Mouse (Mus musculus): Measurements from ENCODE around the gene Frmd5.

DNA sequence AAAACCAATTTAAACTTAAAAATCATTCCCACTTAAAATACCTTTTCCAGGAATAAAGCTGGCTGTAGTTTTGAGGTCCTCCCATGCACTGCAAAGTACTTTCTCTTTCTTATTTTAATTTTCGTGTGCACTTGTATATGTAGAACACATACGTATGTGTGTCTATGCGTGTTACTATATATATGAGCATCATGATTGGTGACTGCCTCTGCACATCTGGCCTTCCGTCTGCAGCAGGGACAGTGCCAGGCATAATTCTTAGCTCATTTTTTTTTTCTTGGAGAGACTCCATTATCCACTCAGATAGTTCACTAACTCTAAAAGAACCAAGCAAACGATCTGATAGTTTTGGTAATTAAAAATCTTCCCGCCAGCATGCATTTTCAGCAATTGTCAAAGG is 56.8 kb downstream of the Frmd5 start:
- TF ChIP-seq POLR2A (IDR thresholded peaks at IDR 0.05; ENCODE audit: low read depth, low read length) = no peak
- TF ChIP-seq CTCF (IDR thresholded peaks at IDR 0.05; ENCODE audit: extremely low read depth, insufficient read depth, insufficient read length, insufficient replicate concordance) = no peak

Measured in spleen, adult 2 months (tissue).